Mouse (Mus musculus) small intestine, adult 2 months (tissue): Measurements from ENCODE around the gene Ick. TPM values are rescaled to one million over a fixed set of nuclear protein-coding genes. Genes with fewer than 3 reads are reported as not detected.
"Not testable (repeated sequence)": the region's sequence is repeated elsewhere in the genome, so short reads cannot be mapped to it uniquely, and the experiment has no call there.

Experiments used
- H3K27ac ChIP-seq: fragments of 200-500 bp; 2 replicates; pipeline ENCODE4 v1.5.1; 2012; ENCODE audit warnings: low read depth, low read length, control low read depth, inconsistent platforms; ENCODE audit not compliant: insufficient read depth
- H3K27me3 ChIP-seq: fragments of 200-500 bp; 2 replicates; pipeline ENCODE4 v1.6.1; 2012; ENCODE audit warnings: mild to moderate bottlenecking, moderate library complexity, low read length, inconsistent platforms; ENCODE audit not compliant: control insufficient read depth, insufficient read depth
- H3K36me3 ChIP-seq: fragments of 200-500 bp; 2 replicates; pipeline ENCODE4 v1.6.1; 2012; ENCODE audit warnings: mild to moderate bottlenecking, low read length, control low read depth, inconsistent platforms; ENCODE audit not compliant: control insufficient read depth, insufficient read depth
- H3K4me1 ChIP-seq: fragments of 200-500 bp; 2 replicates; pipeline ENCODE4 v1.6.1; 2012; ENCODE audit warnings: low read length, inconsistent platforms, mixed read lengths; ENCODE audit not compliant: control insufficient read depth, insufficient read depth, insufficient read length
- H3K4me3 ChIP-seq: fragments of 200-500 bp; 2 replicates; pipeline ENCODE4 v1.5.1; 2012; ENCODE audit warnings: low read depth, mild to moderate bottlenecking, control low read depth, inconsistent platforms, low read length, moderate library complexity
- CTCF ChIP-seq: fragments of 200-500 bp; IDR thresholded peaks from 2 replicates; pipeline ENCODE4 v1.5.1; 2012; ENCODE audit warnings: low read depth, mild to moderate bottlenecking, control low read depth, inconsistent platforms, low read length, moderate library complexity, mixed read lengths; ENCODE audit not compliant: insufficient replicate concordance, insufficient read length; ENCODE audit errors: extremely low read depth
- POLR2A ChIP-seq: fragments of 200-500 bp; IDR thresholded peaks from 2 replicates; pipeline ENCODE4 v1.6.1; 2012; ENCODE audit warnings: low read depth, mild to moderate bottlenecking, control low read depth, inconsistent platforms, low read length, moderate library complexity
- WGBS: fragments of 180-500 bp; shearing (Covaris S2); methylation state at CpG from one replicate; pipeline ENCODE4 v1.1.7; 2018; 5-methylcytosine and 5-hydroxymethylcytosine counted together
- polyA plus RNA-seq: library from polyadenylated mRNA; depleted of rRNA; stranded (reverse); fragments of >200 nt; gene quantifications from 2 replicates; pipeline ENCODE4 v1.2.3, GENCODE M21; 2012

Ick gene
- polyA plus RNA-seq, 1 experiment: 19.8 TPM

GRCm38 (mm10) chr9:78166694-78167452 is 57.9 kb downstream of the Ick start:
- no peak overlapping the region for H3K27ac ChIP-seq
- no peaks in the 10 kb centered on the region for H3K4me1 ChIP-seq
- no peaks in the 10 kb centered on the region for H3K27me3 ChIP-seq
- TF ChIP-seq POLR2A: no peak
- no peak for TF ChIP-seq CTCF
- peaks cover 35% of the 10 kb centered on the region for H3K36me3 ChIP-seq
- H3K4me3 ChIP-seq: no peak overlapping the region
- WGBS: 68% methylated on average over 19 of the region's 19 CpGs

- H3K27ac ChIP-seq: no peak overlapping the region
- 95% methylated on average over 19 of the region's 19 CpGs for WGBS
- no peaks in the 10 kb centered on the region for H3K27me3 ChIP-seq
- TF ChIP-seq CTCF (no peak), POLR2A (no peak)
- H3K4me3 ChIP-seq: no peak overlapping the region
- H3K36me3 ChIP-seq: peaks cover 31% of the 10 kb centered on the region
- H3K4me1 ChIP-seq: no peaks in the 10 kb centered on the region
Observed at GRCm38 (mm10) chr9:78167453-78167969, 58.5 kb downstream of the Ick start.

- H3K27ac ChIP-seq: no peak overlapping the region
- 91% methylated on average over 6 of the region's 6 CpGs for WGBS
- H3K36me3 ChIP-seq: peaks cover 28% of the 10 kb centered on the region
- H3K4me1 ChIP-seq: no peaks in the 10 kb centered on the region
- no peaks in the 10 kb centered on the region for H3K27me3 ChIP-seq
- no peak overlapping the region for H3K4me3 ChIP-seq
- no peak for TF ChIP-seq POLR2A
- TF ChIP-seq CTCF: peak; percentile 50; the same call in 1 of the 2 replicates
Observed at GRCm38 (mm10) chr9:78168864-78169263, 59.9 kb downstream of the Ick start.

GRCm38 (mm10) chr9:78174016-78174415 is 65.0 kb downstream of the Ick start:
- Histone ChIP-seq H3K36me3 (peaks cover 3% of the 10 kb centered on the region; the same call in 1 of the 2 replicates), H3K27me3 (no peaks in the 10 kb centered on the region), H3K4me1 (no peaks in the 10 kb centered on the region), H3K4me3 (no peak overlapping the region), H3K27ac (no peak overlapping the region)
- WGBS: 57% methylated on average over 1 of the region's 1 CpGs
- TF ChIP-seq POLR2A (no peak), CTCF (no peak)

- not testable (repeated sequence) for H3K4me3 ChIP-seq, H3K36me3 ChIP-seq, H3K4me1 ChIP-seq, H3K27me3 ChIP-seq, H3K27ac ChIP-seq
- 29% methylated on average over 3 of the region's 3 CpGs for WGBS
Observed at GRCm38 (mm10) chr9:78174925-78175276, 65.9 kb downstream of the Ick start.

- Histone ChIP-seq H3K27ac (peak overlapping the region; percentile 99), H3K4me1 (no peaks in the 10 kb centered on the region), H3K4me3 (peak overlapping the region; percentile 92), H3K36me3 (no peaks in the 10 kb centered on the region; the same call in 1 of the 2 replicates), H3K27me3 (no peaks in the 10 kb centered on the region)
- TF ChIP-seq POLR2A (peak; percentile 98), CTCF (peak; percentile 19; the same call in 1 of the 2 replicates)
- WGBS: under 1% methylated on average over 55 of the region's 58 CpGs
Observed at GRCm38 (mm10) chr9:78175277-78176200, 66.5 kb downstream of the Ick start.

- Histone ChIP-seq H3K4me1 (no peaks in the 10 kb centered on the region), H3K27me3 (no peaks in the 10 kb centered on the region), H3K27ac (peak overlapping the region; percentile 99), H3K36me3 (no peaks in the 10 kb centered on the region), H3K4me3 (peak overlapping the region; percentile 92)
- TF ChIP-seq POLR2A (no peak), CTCF (peak; percentile 78; the same call in 1 of the 2 replicates)
- WGBS: under 1% methylated on average over 22 of the region's 22 CpGs
Observed at GRCm38 (mm10) chr9:78176201-78176727, 67.3 kb downstream of the Ick start.
